Mouse (Mus musculus) neural tube, embryonic 12.5 days (tissue): Measurements from ENCODE around the gene Cdx2. TPM values are rescaled to one million over a fixed set of nuclear protein-coding genes. Genes with fewer than 3 reads are reported as not detected.

Source experiments
- ATAC-seq: fragments of 200-750 bp; cut with Nextera tagmentation; 2 replicates; pipeline ENCODE4 v1.8.0; 2017; ENCODE audit warnings: low read depth, mild to moderate bottlenecking, moderate TSS enrichment, moderate library complexity; ENCODE audit not compliant: low FRiP score
- H3K27ac ChIP-seq: fragments of 300-500 bp; sonication (generic); 2 replicates; pipeline ENCODE4 v1.5.1; 2016
- H3K27me3 ChIP-seq: fragments of 300-500 bp; sonication (generic); replicated peaks from 2 replicates; pipeline ENCODE4 v1.6.1; 2016; ENCODE audit warnings: mild to moderate bottlenecking
- H3K36me3 ChIP-seq: fragments of 300-500 bp; sonication (generic); 2 replicates; pipeline ENCODE4 v1.6.1; 2016; ENCODE audit warnings: mild to moderate bottlenecking
- H3K4me1 ChIP-seq: fragments of 300-500 bp; sonication (generic); 2 replicates; pipeline ENCODE4 v1.6.1; 2016
- H3K4me2 ChIP-seq: fragments of 300-500 bp; sonication (generic); replicated peaks from 2 replicates; pipeline ENCODE4 v1.6.1; 2016; ENCODE audit warnings: mild to moderate bottlenecking
- H3K4me3 ChIP-seq: fragments of 300-500 bp; sonication (generic); 2 replicates; pipeline ENCODE4 v1.5.1; 2016
- H3K9ac ChIP-seq: fragments of 300-500 bp; sonication (generic); 2 replicates; pipeline ENCODE4 v1.6.1; 2016; ENCODE audit warnings: mild to moderate bottlenecking
- H3K9me3 ChIP-seq: fragments of 300-500 bp; sonication (generic); 2 replicates; pipeline ENCODE4 v1.6.1; 2016; ENCODE audit warnings: mild to moderate bottlenecking
- WGBS: fragments of 180-500 bp; shearing (Covaris S2); methylation state at CpG from one replicate; pipeline ENCODE4 v1.1.7; 2016; 5-methylcytosine and 5-hydroxymethylcytosine counted together
- polyA plus RNA-seq: library from polyadenylated mRNA; unstranded; fragments of >200 nt; fragmentation: Nextera tagmentation; extraction: Ambion mirVana; gene quantifications from 2 replicates; pipeline ENCODE4 v1.2.1, GENCODE M21; 2016

Cdx2 gene
- polyA plus RNA-seq, 1 experiment from 2014 or later: not detected

GRCm38 (mm10) chr5:147274174-147275141, 32.6 kb downstream of the Cdx2 start:
- H3K27ac ChIP-seq: no peak overlapping the region
- 0 out of 2 replicates have a peak overlapping the region, but pooled peaks have one; percentile 2 for H3K4me2 ChIP-seq
- H3K9ac ChIP-seq: no peak overlapping the region
- no peaks in the 10 kb centered on the region for H3K36me3 ChIP-seq
- H3K4me1 ChIP-seq: 0 out of 2 replicates have a peak, but pooled peaks cover 5% of the 10 kb centered on the region
- H3K9me3 ChIP-seq: no peaks in the 10 kb centered on the region
- H3K4me3 ChIP-seq: no peak overlapping the region
- ATAC-seq: no peak
- H3K27me3 ChIP-seq: peaks cover 96% of the 10 kb centered on the region
- WGBS: 1% methylated on average over 48 of the region's 48 CpGs

- 2% methylated on average over 10 of the region's 10 CpGs for WGBS
- no peak overlapping the region for H3K27ac ChIP-seq
Measured at GRCm38 (mm10) chr5:147272808-147273345, 34.2 kb downstream of the Cdx2 start.

GRCm38 (mm10) chr5:147272046-147272807, 34.8 kb downstream of the Cdx2 start:
- H3K4me1 ChIP-seq: 0 out of 2 replicates have a peak, but pooled peaks cover 5% of the 10 kb centered on the region
- H3K27ac ChIP-seq: no peak overlapping the region
- 4% methylated on average over 12 of the region's 12 CpGs for WGBS
- no peak overlapping the region for H3K9ac ChIP-seq
- no peaks in the 10 kb centered on the region for H3K9me3 ChIP-seq
- peaks cover 96% of the 10 kb centered on the region for H3K27me3 ChIP-seq
- ATAC-seq: no peak
- no peak overlapping the region for H3K4me3 ChIP-seq
- H3K4me2 ChIP-seq: no peak overlapping the region
- no peaks in the 10 kb centered on the region for H3K36me3 ChIP-seq

More at GRCm38 (mm10) chr5:147272808-147273345, 34.2 kb downstream of the Cdx2 start:
- H3K4me1 ChIP-seq: 0 out of 2 replicates have a peak, but pooled peaks cover 5% of the 10 kb centered on the region
- H3K4me3 ChIP-seq: no peak overlapping the region
- H3K4me2 ChIP-seq: no peak overlapping the region
- no peaks in the 10 kb centered on the region for H3K36me3 ChIP-seq
- H3K9ac ChIP-seq: no peak overlapping the region
- H3K27me3 ChIP-seq: peaks cover 96% of the 10 kb centered on the region
- no peaks in the 10 kb centered on the region for H3K9me3 ChIP-seq
- ATAC-seq: no peak

GRCm38 (mm10) chr5:147270673-147271655, 36.1 kb downstream of the Cdx2 start:
- ATAC-seq: no peak
- H3K27ac ChIP-seq: no peak overlapping the region
- H3K4me2 ChIP-seq: no peak overlapping the region
- no peak overlapping the region for H3K9ac ChIP-seq
- H3K9me3 ChIP-seq: no peaks in the 10 kb centered on the region
- H3K4me3 ChIP-seq: no peak overlapping the region
- no peaks in the 10 kb centered on the region for H3K36me3 ChIP-seq
- H3K4me1 ChIP-seq: 0 out of 2 replicates have a peak, but pooled peaks cover 5% of the 10 kb centered on the region
- 1% methylated on average over 29 of the region's 29 CpGs for WGBS
- peaks cover 96% of the 10 kb centered on the region for H3K27me3 ChIP-seq

DNA sequence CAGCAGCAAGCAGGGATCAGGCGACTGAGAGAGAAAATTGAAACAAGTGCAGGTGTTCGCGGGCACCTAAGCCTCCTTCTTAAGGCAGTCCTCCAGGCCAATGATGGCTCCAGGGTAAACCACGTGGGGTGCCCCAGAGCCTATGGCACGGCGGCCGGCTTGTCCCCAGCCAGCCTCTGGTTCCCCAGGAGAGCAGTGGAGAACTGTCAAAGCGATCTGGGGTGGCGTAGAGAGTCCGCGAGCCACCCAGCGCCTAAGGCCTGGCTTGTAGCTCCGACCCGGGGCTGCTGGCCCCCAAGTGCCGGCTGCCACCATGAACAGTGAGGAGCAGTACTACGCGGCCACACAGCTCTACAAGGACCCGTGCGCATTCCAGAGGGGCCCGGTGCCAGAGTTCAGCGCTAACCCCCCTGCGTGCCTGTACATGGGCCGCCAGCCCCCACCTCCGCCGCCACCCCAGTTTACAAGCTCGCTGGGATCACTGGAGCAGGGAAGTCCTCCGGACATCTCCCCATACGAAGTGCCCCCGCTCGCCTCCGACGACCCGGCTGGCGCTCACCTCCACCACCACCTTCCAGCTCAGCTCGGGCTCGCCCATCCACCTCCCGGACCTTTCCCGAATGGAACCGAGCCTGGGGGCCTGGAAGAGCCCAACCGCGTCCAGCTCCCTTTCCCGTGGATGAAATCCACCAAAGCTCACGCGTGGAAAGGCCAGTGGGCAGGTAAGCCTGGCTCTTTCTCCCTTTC, 37.0 kb downstream of the Cdx2 start, which contains the start of gene Pdx1:
Pdx1 (plus strand) TSS at position 34 of the 747 bp plus-strand sequence.
- Histone ChIP-seq H3K27me3 (peaks cover 96% of the 10 kb centered on the region), H3K9me3 (no peaks in the 10 kb centered on the region), H3K27ac (no peak within 1 kb of the TSS), H3K4me2 (peak within 1 kb of the TSS; percentile 18; the same call in 1 of the 2 replicates), H3K4me1 (0 out of 2 replicates have a peak, but pooled peaks cover 5% of the 10 kb centered on the region), H3K36me3 (no peaks in the 10 kb centered on the region), H3K4me3 (peak within 1 kb of the TSS; percentile 7; the same call in 1 of the 2 replicates), H3K9ac (no peak within 1 kb of the TSS)
- under 1% methylated on average over 44 of the region's 44 CpGs for WGBS
- 0 out of 2 replicates have a peak, but pooled peaks have one; percentile 50 for ATAC-seq

GRCm38 (mm10) chr5:147269371-147269770, 37.7 kb downstream of the Cdx2 start:
- H3K36me3 ChIP-seq: no peaks in the 10 kb centered on the region
- no peak overlapping the region for H3K4me2 ChIP-seq
- peaks cover 89% of the 10 kb centered on the region for H3K27me3 ChIP-seq
- no peak overlapping the region for H3K4me3 ChIP-seq
- H3K27ac ChIP-seq: no peak overlapping the region
- ATAC-seq: no peak
- 0 out of 2 replicates have a peak, but pooled peaks cover 3% of the 10 kb centered on the region for H3K4me1 ChIP-seq
- H3K9ac ChIP-seq: no peak overlapping the region
- 5% methylated on average over 6 of the region's 6 CpGs for WGBS
- no peaks in the 10 kb centered on the region for H3K9me3 ChIP-seq

DNA sequence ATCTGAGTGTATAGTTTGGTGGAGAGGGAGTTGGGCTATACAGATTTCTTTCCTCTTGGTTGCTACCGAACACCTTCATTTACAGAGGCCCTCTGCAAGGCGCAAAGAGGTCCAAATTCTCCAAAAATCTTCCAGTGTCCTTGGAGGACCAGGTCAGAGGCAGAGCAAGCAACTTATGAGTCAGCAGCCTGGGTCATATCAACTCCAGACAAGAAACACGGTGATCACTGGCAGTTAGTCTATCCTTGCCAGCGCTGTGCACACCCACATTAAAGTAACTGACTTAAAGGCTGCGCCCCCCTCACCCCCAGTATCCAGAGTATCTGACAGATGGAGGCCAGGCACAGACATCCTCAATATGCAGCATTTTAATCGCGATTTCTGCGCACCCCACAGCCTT, 38.3 kb downstream of the Cdx2 start:
- Histone ChIP-seq H3K27me3 (peaks cover 84% of the 10 kb centered on the region), H3K9me3 (no peaks in the 10 kb centered on the region), H3K36me3 (no peaks in the 10 kb centered on the region), H3K9ac (no peak overlapping the region), H3K4me2 (no peak overlapping the region), H3K4me1 (no peaks in the 10 kb centered on the region), H3K27ac (no peak overlapping the region), H3K4me3 (no peak overlapping the region)
- 4% methylated on average over 8 of the region's 8 CpGs for WGBS
- ATAC-seq: no peak

DNA sequence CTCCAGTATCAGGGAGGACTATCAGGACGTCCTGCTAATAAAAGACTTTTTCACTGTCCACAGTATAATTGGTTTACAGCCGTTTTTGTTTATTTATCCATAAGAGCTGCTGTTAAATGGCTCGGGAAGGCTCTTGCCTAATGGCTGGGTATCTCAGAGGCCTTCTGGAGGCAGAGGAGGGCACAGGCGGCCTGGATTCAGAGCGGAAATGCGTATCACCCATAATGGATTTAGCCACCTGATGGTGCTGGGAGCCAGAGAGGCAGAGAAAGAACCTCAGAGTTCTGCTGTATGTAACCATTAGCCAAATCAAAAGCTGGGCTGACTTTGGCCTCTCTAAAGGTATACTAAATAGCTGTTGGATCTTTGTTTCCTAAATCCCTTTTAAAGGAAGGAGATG, 39.6 kb downstream of the Cdx2 start:
- Histone ChIP-seq H3K4me1 (no peaks in the 10 kb centered on the region), H3K36me3 (no peaks in the 10 kb centered on the region), H3K4me2 (no peak overlapping the region), H3K9ac (no peak overlapping the region), H3K27ac (no peak overlapping the region), H3K27me3 (peaks cover 74% of the 10 kb centered on the region), H3K9me3 (no peaks in the 10 kb centered on the region), H3K4me3 (no peak overlapping the region)
- ATAC-seq: no peak
- WGBS: 4% methylated on average over 6 of the region's 6 CpGs

DNA sequence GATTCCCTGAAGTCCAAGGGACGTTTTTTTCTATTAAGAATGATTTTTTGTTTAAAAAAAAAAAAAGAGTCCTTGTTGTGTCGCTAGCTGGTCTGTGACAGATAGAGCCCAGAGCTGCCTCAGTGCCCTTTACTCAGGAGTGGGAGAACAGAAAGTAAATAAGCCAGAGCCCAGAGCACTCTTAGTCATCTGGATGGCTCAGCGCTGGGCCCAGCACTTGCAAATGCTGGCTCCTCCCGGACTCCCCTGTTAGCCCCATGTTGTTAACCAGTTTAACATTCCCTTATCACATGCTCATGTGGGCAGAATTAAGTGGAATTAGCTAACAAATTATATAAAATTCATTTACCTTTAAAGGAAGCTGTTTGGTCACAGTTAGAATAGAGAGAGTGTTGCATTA, 43.1 kb downstream of the Cdx2 start:
- no peak for ATAC-seq
- H3K36me3 ChIP-seq: no peaks in the 10 kb centered on the region
- no peaks in the 10 kb centered on the region for H3K4me1 ChIP-seq
- WGBS: 31% methylated on average over 4 of the region's 4 CpGs
- no peak overlapping the region for H3K4me3 ChIP-seq
- no peak overlapping the region for H3K27ac ChIP-seq
- peaks cover 42% of the 10 kb centered on the region for H3K27me3 ChIP-seq
- H3K4me2 ChIP-seq: no peak overlapping the region
- no peaks in the 10 kb centered on the region for H3K9me3 ChIP-seq
- no peak overlapping the region for H3K9ac ChIP-seq

- no peak overlapping the region for H3K4me2 ChIP-seq
- no peak overlapping the region for H3K9ac ChIP-seq
- no peaks in the 10 kb centered on the region for H3K4me1 ChIP-seq
- ATAC-seq: no peak
- no peaks in the 10 kb centered on the region for H3K36me3 ChIP-seq
- H3K9me3 ChIP-seq: no peaks in the 10 kb centered on the region
- no peak overlapping the region for H3K27ac ChIP-seq
- peaks cover 23% of the 10 kb centered on the region for H3K27me3 ChIP-seq
- no peak overlapping the region for H3K4me3 ChIP-seq
- 36% methylated on average over 11 of the region's 11 CpGs for WGBS
Measured at GRCm38 (mm10) chr5:147261899-147262541, 45.0 kb downstream of the Cdx2 start.
